Mouse (Mus musculus) heart, adult 2 months (tissue): ENCODE measurements at regions not wholly inside any gene's neighbourhood (a gene's known extent, or its start where the extent isn't known, plus 50 kb on each side); places are given as distances from the start of the nearest gene placed in this dataset.

ENCODE experiments used
- DNase-seq, 2 experiments: peaks; one replicate each; pipeline ENCODE4 v3.0.0; 2021
- H3K27ac ChIP-seq: fragments of 200-600 bp; 2 replicates; pipeline ENCODE4 v1.8.1; 2022
- H3K27me3 ChIP-seq: fragments of 200-500 bp; 2 replicates; pipeline ENCODE4 v1.6.1; 2012; ENCODE audit warnings: mild to moderate bottlenecking, low read length, inconsistent platforms, mixed read lengths; ENCODE audit not compliant: control insufficient read depth, insufficient read depth
- H3K36me3 ChIP-seq: fragments of 200-500 bp; 2 replicates; pipeline ENCODE4 v1.6.1; 2012; ENCODE audit warnings: low read length, inconsistent platforms; ENCODE audit not compliant: control insufficient read depth, insufficient read depth
- H3K4me1 ChIP-seq: fragments of 200-500 bp; 2 replicates; pipeline ENCODE4 v1.6.1; 2011; ENCODE audit warnings: low read length; ENCODE audit not compliant: control insufficient read depth, insufficient read depth
- H3K4me3 ChIP-seq: fragments of 200-600 bp; 2 replicates; pipeline ENCODE4 v1.8.1; 2022
- H3K79me2 ChIP-seq: fragments of 200-500 bp; replicated peaks from 2 replicates; pipeline ENCODE4 v1.6.1; 2012; ENCODE audit warnings: mild to moderate bottlenecking, inconsistent platforms, low read length, moderate library complexity, mixed read lengths; ENCODE audit not compliant: control insufficient read depth, insufficient read depth
- H3K9ac ChIP-seq: fragments of 200-500 bp; 2 replicates; pipeline ENCODE4 v1.6.1; 2012; ENCODE audit warnings: low read depth, mild to moderate bottlenecking, control low read depth, inconsistent platforms, low read length, mixed read lengths
- CTCF ChIP-seq: fragments of 200-600 bp; IDR thresholded peaks from 2 replicates; pipeline ENCODE4 v1.8.1; 2022; ENCODE audit warnings: antibody characterized with exemption, mild to moderate bottlenecking, moderate library complexity
- EP300 ChIP-seq: fragments of 200-500 bp; IDR thresholded peaks from 2 replicates; pipeline ENCODE4 v1.6.1; 2011; ENCODE audit warnings: low read depth, low read length, control low read depth; ENCODE audit not compliant: insufficient read depth
- POLR2A ChIP-seq: fragments of 200-500 bp; IDR thresholded peaks from 2 replicates; pipeline ENCODE4 v1.6.1; 2011; ENCODE audit warnings: mild to moderate bottlenecking, low read depth, low read length, control low read depth; ENCODE audit not compliant: insufficient read depth
- WGBS: fragments of 180-500 bp; shearing (Covaris S2); methylation state at CpG from one replicate; pipeline ENCODE4 v1.1.7; 2018; 5-methylcytosine and 5-hydroxymethylcytosine counted together
- intact Hi-C: fragments of 180-260 bp; cut with DNase I; formaldehyde crosslinking; loops from one replicate; pipeline ENCODE4 v1.15.1; 2025

DNA sequence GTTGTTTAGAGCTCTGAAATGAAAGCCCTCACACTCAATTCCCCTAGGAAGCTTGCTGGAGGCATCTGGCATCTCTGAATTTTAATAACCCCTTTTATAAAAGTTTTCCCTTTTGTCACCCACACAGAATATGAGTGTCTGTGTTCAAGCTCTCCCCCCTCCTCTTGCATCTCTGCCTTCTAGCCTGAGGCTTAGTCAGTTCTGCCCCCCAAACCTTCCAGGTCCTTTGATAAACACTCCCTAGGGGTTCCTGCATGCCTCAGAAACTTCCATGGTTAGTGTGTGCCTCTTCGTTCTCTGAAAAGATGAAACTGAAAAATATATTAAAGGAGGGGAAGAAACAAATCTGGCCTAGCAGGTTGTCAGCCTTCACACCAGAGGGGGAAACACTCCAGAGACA, 313.9 kb downstream of the Ice1 start:
- Histone ChIP-seq H3K4me3 (no peak overlapping the region), H3K4me1 (no peaks in the 10 kb centered on the region), H3K27me3 (no peaks in the 10 kb centered on the region), H3K27ac (no peak overlapping the region), H3K79me2 (no peaks in the 10 kb centered on the region), H3K36me3 (no peaks in the 10 kb centered on the region), H3K9ac (no peak overlapping the region)
- no peak for DNase-seq
- WGBS: 79% methylated on average over 1 of the region's 1 CpGs
- intact Hi-C loops: no loop called here
- TF ChIP-seq CTCF (no peak), POLR2A (no peak), EP300 (no peak)

DNA sequence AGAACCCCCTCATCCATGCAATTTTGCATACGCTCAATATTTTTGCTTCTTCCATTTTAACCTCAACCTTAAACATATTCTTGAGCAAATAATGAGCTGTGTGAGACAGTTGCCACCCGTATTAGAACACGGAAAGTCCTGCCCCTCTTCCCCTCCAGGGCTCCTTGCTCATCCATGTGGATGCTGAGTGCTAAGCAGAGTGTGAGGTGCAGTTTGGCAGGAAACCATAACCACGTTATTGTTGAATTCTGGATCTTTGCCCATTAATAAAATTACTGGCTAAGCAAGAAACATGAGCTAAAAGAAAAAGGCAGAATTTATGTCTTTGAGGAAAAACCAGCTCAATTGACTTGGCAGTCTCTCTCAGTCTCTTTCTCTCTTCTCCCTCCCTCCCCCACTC, 301.4 kb downstream of the Ice1 start:
- no peaks in the 10 kb centered on the region for H3K27me3 ChIP-seq
- TF ChIP-seq EP300 (no peak), CTCF (no peak), POLR2A (no peak)
- no peaks in the 10 kb centered on the region for H3K79me2 ChIP-seq
- DNase-seq: no peak
- no peaks in the 10 kb centered on the region for H3K4me1 ChIP-seq
- intact Hi-C loops: no loop called here
- H3K9ac ChIP-seq: no peak overlapping the region
- H3K27ac ChIP-seq: no peak overlapping the region
- H3K4me3 ChIP-seq: no peak overlapping the region
- whole genome bisulfite sequencing: 59% methylated on average over 4 of the region's 4 CpGs
- H3K36me3 ChIP-seq: no peaks in the 10 kb centered on the region

DNA sequence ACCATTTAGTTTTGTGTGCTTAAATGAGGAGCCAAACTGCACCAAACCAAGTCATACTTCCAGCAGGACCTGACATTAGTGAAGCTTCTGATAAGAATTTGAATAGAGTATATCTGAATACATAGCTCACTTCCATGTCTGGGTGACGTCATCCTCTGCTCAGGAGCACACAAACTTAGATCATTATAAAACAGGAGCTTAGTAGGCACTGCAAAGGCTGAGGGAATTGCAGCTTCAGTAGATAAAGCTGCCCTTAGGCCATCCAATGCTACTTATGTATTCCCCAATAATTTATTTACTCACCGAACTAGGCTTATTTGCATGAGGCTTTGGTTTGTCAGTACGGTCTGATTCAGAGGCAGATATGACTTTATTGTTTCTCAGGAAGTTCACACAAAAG, 297.0 kb downstream of the Ice1 start:
- no peaks in the 10 kb centered on the region for H3K27me3 ChIP-seq
- no peak for DNase-seq
- TF ChIP-seq EP300 (no peak), POLR2A (no peak), CTCF (no peak)
- no peaks in the 10 kb centered on the region for H3K79me2 ChIP-seq
- intact Hi-C loops: no loop called here
- H3K9ac ChIP-seq: no peak overlapping the region
- no peak overlapping the region for H3K27ac ChIP-seq
- H3K36me3 ChIP-seq: no peaks in the 10 kb centered on the region
- 57% methylated on average over 3 of the region's 3 CpGs for WGBS
- no peak overlapping the region for H3K4me3 ChIP-seq
- H3K4me1 ChIP-seq: no peaks in the 10 kb centered on the region

DNA sequence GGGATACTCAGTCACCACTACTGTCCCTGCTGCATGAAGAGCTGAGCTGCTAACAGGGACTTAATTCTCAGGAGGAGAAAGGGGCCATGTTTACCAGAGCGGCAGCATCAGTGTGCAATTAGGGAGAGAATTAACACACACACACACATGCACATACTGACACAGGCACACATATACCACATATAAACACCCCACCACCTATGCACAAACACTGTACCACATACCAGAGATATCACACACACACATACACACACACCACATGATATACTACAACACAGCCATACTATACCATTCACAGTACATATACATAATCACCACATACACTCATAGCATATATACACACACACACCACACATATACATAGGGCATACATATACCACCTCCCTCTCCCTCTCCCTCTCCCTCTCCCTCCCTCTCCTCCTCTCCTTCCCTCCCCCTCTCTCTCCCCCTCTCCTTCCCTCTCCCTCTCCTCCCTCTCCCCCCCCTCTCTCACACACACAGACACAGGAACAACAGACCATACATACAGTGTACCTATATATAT, 294.2 kb downstream of the Ice1 start:
- Histone ChIP-seq H3K9ac (no peak overlapping the region), H3K27me3 (no peaks in the 10 kb centered on the region), H3K4me1 (no peaks in the 10 kb centered on the region), H3K36me3 (no peaks in the 10 kb centered on the region), H3K79me2 (no peaks in the 10 kb centered on the region), H3K27ac (no peak overlapping the region), H3K4me3 (no peak overlapping the region)
- intact Hi-C loops: no loop called here
- TF ChIP-seq POLR2A (no peak), CTCF (no peak), EP300 (no peak)
- 82% methylated on average over 1 of the region's 1 CpGs for WGBS
- DNase-seq: no peak

DNA sequence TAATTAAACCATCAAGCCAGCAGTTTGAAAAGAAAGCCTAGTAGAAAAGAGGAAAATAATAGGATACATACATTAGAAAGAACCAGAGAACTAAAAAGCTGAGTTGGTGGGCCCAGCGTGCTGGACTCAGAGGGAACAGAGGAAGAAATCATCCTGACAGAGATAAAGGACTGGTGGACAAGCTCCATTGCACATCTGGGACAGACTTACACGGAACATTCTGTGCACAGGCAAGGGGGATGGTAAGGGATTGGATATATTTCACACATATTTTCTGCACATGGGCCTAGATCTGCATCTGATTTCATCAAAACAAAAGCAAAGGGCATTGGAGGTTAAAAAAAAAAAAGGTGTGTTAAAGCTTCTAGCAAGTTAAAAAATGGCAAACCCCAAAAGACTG, 293.5 kb downstream of the Ice1 start:
- Histone ChIP-seq H3K4me1 (no peaks in the 10 kb centered on the region), H3K4me3 (no peak overlapping the region), H3K9ac (no peak overlapping the region), H3K27ac (no peak overlapping the region), H3K27me3 (no peaks in the 10 kb centered on the region), H3K36me3 (no peaks in the 10 kb centered on the region), H3K79me2 (no peaks in the 10 kb centered on the region)
- TF ChIP-seq EP300 (no peak), CTCF (no peak)
- intact Hi-C loops: no loop called here
- DNase-seq: no peak
- 67% methylated on average over 2 of the region's 2 CpGs for WGBS

DNA sequence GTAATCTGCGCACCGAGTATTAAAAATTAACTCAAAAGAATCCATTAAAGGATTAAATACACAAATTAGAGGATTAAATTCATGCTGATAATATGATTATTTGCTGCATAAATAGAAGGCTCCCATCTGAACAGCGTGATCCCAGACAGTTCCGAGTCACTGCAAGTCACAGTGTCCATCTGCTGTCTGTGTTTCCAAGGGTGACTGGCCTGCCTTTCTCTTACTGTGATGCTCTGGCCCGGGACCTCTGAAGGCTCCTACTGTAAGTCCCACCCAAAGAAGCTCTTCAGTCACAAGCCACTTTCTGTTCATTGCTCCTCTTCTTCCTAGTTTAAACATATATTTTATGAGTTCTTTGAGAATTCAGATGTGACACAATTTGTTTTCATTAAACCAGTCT, 293.1 kb downstream of the Ice1 start:
- Histone ChIP-seq H3K27me3 (no peaks in the 10 kb centered on the region), H3K36me3 (no peaks in the 10 kb centered on the region), H3K4me3 (no peak overlapping the region), H3K79me2 (no peaks in the 10 kb centered on the region), H3K9ac (no peak overlapping the region), H3K27ac (no peak overlapping the region), H3K4me1 (no peaks in the 10 kb centered on the region)
- no peak for DNase-seq
- TF ChIP-seq POLR2A: no peak
- TF ChIP-seq EP300: no peak
- no peak for TF ChIP-seq CTCF
- WGBS: 90% methylated on average over 5 of the region's 5 CpGs
- intact Hi-C loops: no loop called here
